Mouse (Mus musculus): ENCODE measurements around the gene Nop9.

GRCm38 (mm10) chr14:55735758-55736157 lies 9.7 kb upstream of the Nop9 start:
- TF ChIP-seq HCFC1 (IDR thresholded peaks at IDR 0.05; ENCODE audit: borderline replicate concordance, insufficient read depth, low read length) (no peak), ZNF384 (IDR thresholded peaks at IDR 0.05; ENCODE audit: low read depth, low read length) (no peak), CHD2 (IDR thresholded peaks at IDR 0.05; ENCODE audit: low read depth, low read length) (no peak)
